Mouse (Mus musculus) testis, adult 2 months (tissue): ENCODE measurements at regions not wholly inside any gene's neighbourhood (a gene's known extent, or its start where the extent isn't known, plus 50 kb on each side); places are given as distances from the start of the nearest gene placed in this dataset.

Experiments used
- CTCF ChIP-seq: fragments of 200-500 bp; IDR thresholded peaks from 2 replicates; pipeline ENCODE4 v1.5.1; 2012; ENCODE audit warnings: low read depth, mild to moderate bottlenecking, inconsistent platforms, low read length, moderate library complexity; ENCODE audit not compliant: control insufficient read depth, insufficient read depth, insufficient replicate concordance
- POLR2A ChIP-seq: fragments of 200-500 bp; IDR thresholded peaks from 2 replicates; pipeline ENCODE4 v1.6.1; 2012; ENCODE audit warnings: low read depth, mild to moderate bottlenecking, inconsistent platforms, low read length, moderate library complexity; ENCODE audit not compliant: control insufficient read depth

- no peak for TF ChIP-seq POLR2A
- no peak for TF ChIP-seq CTCF
Measured at GRCm38 (mm10) chr2:160044591-160044990, 289.4 kb downstream of the Gm826 start.
